Mouse (Mus musculus): ENCODE results near the gene Plpp1.

- TF ChIP-seq CTCF (IDR thresholded peaks at IDR 0.05; ENCODE audit: low read depth, low read length): no peak
- no peak for TF ChIP-seq POLR2AphosphoS5 (IDR thresholded peaks at IDR 0.05; ENCODE audit: insufficient replicate concordance, low read depth, low read length)
These were observed 42.0 kb upstream of the Plpp1 start for GRCm38 (mm10) chr13:112758546-112759090.
